Mouse (Mus musculus) spleen, postnatal 10 days (tissue): ENCODE data around the gene Nckipsd.

Experiments used
- DNase-seq, 2 experiments: peaks; one replicate each; pipeline ENCODE4 v3.0.0; 2021 to 2022; ENCODE audit warnings: low spot score in 2 of 2

Gene Nckipsd

GRCm38 (mm10) chr9:108808163-108808665, at the start of gene Nckipsd:
Gene Nckipsd, plus strand, starts transcription at chr9:108808368.
- DNase-seq: peak; percentile 98

GRCm38 (mm10) chr9:108759121-108759520, 49.0 kb upstream of the Nckipsd start:
- DNase-seq: no peak

- peak; percentile 55 to 78 for DNase-seq
Measured at GRCm38 (mm10) chr9:108759805-108760204, 48.4 kb upstream of the Nckipsd start.

GRCm38 (mm10) chr9:108761561-108761960, 46.6 kb upstream of the Nckipsd start:
- no peak for DNase-seq

- no peak for DNase-seq
Measured at GRCm38 (mm10) chr9:108764971-108765370, 43.2 kb upstream of the Nckipsd start.

GRCm38 (mm10) chr9:108776614-108777013, 31.6 kb upstream of the Nckipsd start:
- no peak for DNase-seq

- DNase-seq: no peak
Measured at GRCm38 (mm10) chr9:108777276-108777675, 30.9 kb upstream of the Nckipsd start.

GRCm38 (mm10) chr9:108780959-108781358, 27.2 kb upstream of the Nckipsd start:
- no peak for DNase-seq

GRCm38 (mm10) chr9:108781891-108782290, 26.3 kb upstream of the Nckipsd start:
- no peak for DNase-seq

- DNase-seq: no peak
Measured at GRCm38 (mm10) chr9:108782836-108783547, 25.2 kb upstream of the Nckipsd start.

GRCm38 (mm10) chr9:108783548-108784463, 24.4 kb upstream of the Nckipsd start, which contains the start of gene Ip6k2:
Gene Ip6k2, plus strand, starts transcription at chr9:108783796.
- DNase-seq: peak; percentile 88 to 96

- DNase-seq: no peak
Measured at GRCm38 (mm10) chr9:108785416-108785815, 22.8 kb upstream of the Nckipsd start.

GRCm38 (mm10) chr9:108786494-108786893, 21.7 kb upstream of the Nckipsd start:
- DNase-seq: no peak

GRCm38 (mm10) chr9:108787080-108787479, 21.1 kb upstream of the Nckipsd start:
- no peak for DNase-seq

GRCm38 (mm10) chr9:108788713-108789112, 19.5 kb upstream of the Nckipsd start:
- no peak for DNase-seq

GRCm38 (mm10) chr9:108792307-108792706, 15.9 kb upstream of the Nckipsd start:
- no peak for DNase-seq

GRCm38 (mm10) chr9:108792730-108793129, 15.4 kb upstream of the Nckipsd start:
- DNase-seq: no peak

GRCm38 (mm10) chr9:108795281-108795680, 12.9 kb upstream of the Nckipsd start:
- DNase-seq: no peak

- peak; percentile 32 to 71 for DNase-seq
Measured at GRCm38 (mm10) chr9:108795762-108796161, 12.4 kb upstream of the Nckipsd start.

GRCm38 (mm10) chr9:108796351-108796981, 11.7 kb upstream of the Nckipsd start:
- DNase-seq: no peak

GRCm38 (mm10) chr9:108797477-108797876, 10.7 kb upstream of the Nckipsd start:
- no peak for DNase-seq

GRCm38 (mm10) chr9:108798508-108799075, 9.6 kb upstream of the Nckipsd start:
- DNase-seq: no peak
